ENCODE assay signal across 10 mouse cellular contexts in genomic region chr12:105322160-105322559, GRCm38 (mm10). TPM values are rescaled to one million over a fixed set of nuclear protein-coding genes. Genes with fewer than 3 reads are reported as not detected.
DNase-seq lines count a peak whose midpoint lies in the region; ATAC-seq and TF ChIP-seq lines count a peak whose summit lies in the region.
"Had no signal": no experiment of that assay in that cellular context is flagged by ENCODE, and none has a peak within 500 bp of the region (broad histone marks: within the 10 kb centered on the region; RNA-seq: fewer than 3 reads in every experiment).

No protein-coding gene starts in this region.

- no peak overlapping the region for H3K4me3 ChIP-seq in heart, embryonic 11.5 days (ENCODE audit: low read depth, low read length)
- H3K4me3 ChIP-seq in heart, embryonic 10.5 days = no peak overlapping the region
- no peak overlapping the region for H3K4me3 ChIP-seq in G1E (ENCODE audit: low read depth, low read length)
- H3K4me3 ChIP-seq: erythroblast, embryonic 14.5 days; midbrain, embryonic 12.5 days had no signal

- no peaks in the 10 kb centered on the region for H3K4me1 ChIP-seq in heart, embryonic 11.5 days (ENCODE audit: control insufficient read depth, insufficient read depth, low read length)
- no peaks in the 10 kb centered on the region for H3K4me1 ChIP-seq in heart, embryonic 10.5 days
- H3K4me1 ChIP-seq in G1E (ENCODE audit: insufficient read depth, low read depth, low read length) = no peaks in the 10 kb centered on the region
- H3K4me1 ChIP-seq: midbrain, embryonic 12.5 days had no signal

- no peaks in the 10 kb centered on the region for H3K36me3 ChIP-seq in heart, embryonic 11.5 days (ENCODE audit: control insufficient read depth, insufficient read depth, low read length)
- no peaks in the 10 kb centered on the region for H3K36me3 ChIP-seq in heart, embryonic 10.5 days
- H3K36me3 ChIP-seq in G1E (replicated peaks) = no peaks in the 10 kb centered on the region
- H3K36me3 ChIP-seq: midbrain, embryonic 12.5 days had no signal

- no peaks in the 10 kb centered on the region for H3K9me3 ChIP-seq in heart, embryonic 11.5 days (replicated peaks; ENCODE audit: control insufficient read depth, low read length)
- H3K9me3 ChIP-seq in heart, embryonic 10.5 days = no peaks in the 10 kb centered on the region
- H3K9me3 ChIP-seq in G1E (replicated peaks) = peaks cover 70% of the 10 kb centered on the region
- H3K9me3 ChIP-seq: midbrain, embryonic 12.5 days had no signal

- no peak overlapping the region for H3K27ac ChIP-seq in heart, embryonic 11.5 days (ENCODE audit: low read depth, low read length)
- no peak overlapping the region for H3K27ac ChIP-seq in heart, embryonic 10.5 days
- H3K27ac ChIP-seq: midbrain, embryonic 12.5 days had no signal

- intact Hi-C loops in heart, postnatal 36 days (cut with DNase I) = no loop called here

- no peak for TF ChIP-seq CTCF in G1E (IDR thresholded peaks at IDR 0.05; ENCODE audit: low read depth, low read length)

- DNase-seq in heart, embryonic 10.5 days (ENCODE audit: low spot score) = no peak
- DNase-seq in G1E (ENCODE audit: low spot score) = no peak
- peak; percentile 3 to 8 for DNase-seq in heart, postnatal 36 days
- peak; percentile 41 for DNase-seq in lung, postnatal 10 days
- no peak for DNase-seq in gastrocnemius, adult 18-20 months (ENCODE audit: low spot score)
- no peak for DNase-seq in spleen, adult 18-20 months
- DNase-seq in frontal cortex, postnatal 25 days (ENCODE audit: low spot score in 2 of 2) = no peak

- no peak overlapping the region for H3K4me2 ChIP-seq in heart, embryonic 11.5 days
- H3K4me2 ChIP-seq: midbrain, embryonic 12.5 days had no signal

- WGBS in heart, embryonic 11.5 days (ENCODE audit: insufficient replicate concordance) = 26% methylated on average over 6 of the region's 6 CpGs
- 22% methylated on average over 6 of the region's 6 CpGs for WGBS in heart, embryonic 10.5 days

- H3K9ac ChIP-seq in heart, embryonic 11.5 days (ENCODE audit: low read depth, low read length) = no peak overlapping the region
- H3K9ac ChIP-seq: midbrain, embryonic 12.5 days had no signal

- 0 out of 2 replicates have a peak, but pooled peaks have one; percentile 31 for ATAC-seq in heart, embryonic 11.5 days (replicated peaks; ENCODE audit: insufficient number of reproducible peaks, low FRiP score, low TSS enrichment)
- 0 out of 2 replicates have a peak, but pooled peaks have one; percentile 18 for ATAC-seq in G1E (ENCODE audit: extremely low read depth, insufficient number of reproducible peaks, low FRiP score, poor library complexity, severe bottlenecking)

- no peaks in the 10 kb centered on the region for H3K27me3 ChIP-seq in heart, embryonic 11.5 days (ENCODE audit: control insufficient read depth, insufficient read depth, low read length)
- H3K27me3 ChIP-seq in heart, embryonic 10.5 days (ENCODE audit: insufficient read depth, poor library complexity, severe bottlenecking) = no peaks in the 10 kb centered on the region
- no peaks in the 10 kb centered on the region for H3K27me3 ChIP-seq in G1E (ENCODE audit: insufficient read depth, low read length)
- H3K27me3 ChIP-seq: midbrain, embryonic 12.5 days had no signal

RNA-seq across cellular contexts. Expression of gene Tunar, which starts 11.5 kb away (rescaled TPM):
- polyA plus RNA-seq in heart, embryonic 11.5 days (2014; fragmentation: Nextera tagmentation; extraction: Ambion mirVana) = 0.14 TPM in 1 of 2 replicates, not detected in the other
- polyA plus RNA-seq in heart, embryonic 10.5 days (2016; fragmentation: Nextera tagmentation; extraction: Ambion mirVana) = 0.21 and 0.64 TPM in 2 replicates
- total RNA-seq in G1E (2014; fragmentation: Nextera tagmentation) (not detected in 2 replicates), G1E (2017) (0.11 and 0.12 TPM in 2 replicates)
- not detected in 2 replicates for polyA plus RNA-seq in G1E (2012)
- not detected for total RNA-seq in heart, postnatal 36 days (2021)
- total RNA-seq in gastrocnemius, adult 18-20 months (2021) = not detected
- polyA plus RNA-seq: erythroblast, embryonic 14.5 days had no signal

Comparison
In these comparisons a context has a peak if more than half of its experiments do, and no peak if none do; other contexts are left out.
1. DNase-seq: peak in heart, postnatal 36 days (2 of 2) and lung, postnatal 10 days (single experiment); none in heart, embryonic 10.5 days (single experiment), G1E (single experiment), gastrocnemius, adult 18-20 months (single experiment), spleen, adult 18-20 months (0 of 2) and frontal cortex, postnatal 25 days (0 of 2).